Mouse (Mus musculus): ENCODE measurements around the gene Crybb3.
"Not testable (repeated sequence)": the region's sequence is repeated elsewhere in the genome, so short reads cannot be mapped to it uniquely, and the experiment has no call there.

Crybb3 gene

DNA sequence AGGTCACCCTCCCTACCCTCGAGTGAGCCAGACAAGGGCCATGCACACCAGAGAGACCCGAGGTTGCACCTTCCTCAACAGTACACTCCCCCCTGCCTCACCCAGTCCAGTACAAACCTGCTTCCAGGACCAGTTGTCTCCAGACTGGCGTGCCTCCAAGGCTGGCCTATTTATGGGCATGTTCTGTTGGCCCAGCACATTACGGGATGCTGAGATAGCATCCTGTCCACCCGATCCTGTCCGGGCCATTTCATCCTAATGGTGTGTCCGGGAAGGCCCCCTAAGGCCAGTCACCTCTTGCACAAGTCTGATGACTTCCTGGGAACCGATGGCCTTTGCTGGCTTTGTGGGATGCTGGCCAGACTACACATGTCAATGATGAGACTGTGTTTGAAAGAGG is at the start of gene Crybb3:
Gene Crybb3, minus strand, starts transcription at position 146 of the 400 bp plus-strand sequence.
- DNase-seq (ENCODE audit: low read depth), result no peak

DNA sequence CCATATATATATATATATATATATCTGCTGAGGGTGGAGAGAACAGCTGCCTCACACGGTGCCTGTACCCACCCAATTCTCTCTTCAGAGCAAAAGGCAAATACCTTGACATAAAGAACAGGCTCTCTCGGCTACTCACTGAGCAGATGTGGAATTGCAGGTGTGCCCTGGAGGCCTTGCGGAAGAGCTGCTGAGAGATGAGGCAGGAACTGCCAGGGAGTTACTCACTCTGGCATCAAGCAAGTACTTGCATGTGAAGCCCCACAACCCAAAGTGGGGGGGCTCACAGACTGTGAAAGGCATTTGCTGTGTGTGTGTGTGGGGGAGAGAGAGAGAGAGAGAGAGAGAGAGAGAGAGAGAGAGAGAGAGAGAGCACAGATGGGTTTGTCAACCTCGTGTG is 47.0 kb upstream of the Crybb3 start:
- DNase-seq (ENCODE audit: low read depth), result no peak

DNA sequence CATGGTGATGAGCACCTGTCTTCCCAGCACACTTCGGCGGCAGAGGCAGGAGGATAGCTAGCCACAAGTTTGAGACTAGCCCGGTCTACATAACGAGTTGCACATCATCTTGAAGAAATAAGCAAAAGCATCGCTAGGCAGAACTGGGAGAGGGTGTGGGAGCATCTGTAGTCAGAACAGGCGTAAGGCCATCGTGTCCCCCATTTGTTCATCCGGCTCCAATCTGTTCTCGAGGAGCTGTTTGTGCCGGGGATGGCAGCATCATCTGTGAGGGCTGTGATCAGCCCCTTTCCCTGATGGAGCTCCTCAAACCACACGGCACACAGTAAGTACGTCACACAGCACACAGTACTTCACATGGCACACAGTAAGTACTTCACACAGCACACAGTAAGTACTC is 45.1 kb upstream of the Crybb3 start:
- no peak for DNase-seq (ENCODE audit: low read depth)

DNA sequence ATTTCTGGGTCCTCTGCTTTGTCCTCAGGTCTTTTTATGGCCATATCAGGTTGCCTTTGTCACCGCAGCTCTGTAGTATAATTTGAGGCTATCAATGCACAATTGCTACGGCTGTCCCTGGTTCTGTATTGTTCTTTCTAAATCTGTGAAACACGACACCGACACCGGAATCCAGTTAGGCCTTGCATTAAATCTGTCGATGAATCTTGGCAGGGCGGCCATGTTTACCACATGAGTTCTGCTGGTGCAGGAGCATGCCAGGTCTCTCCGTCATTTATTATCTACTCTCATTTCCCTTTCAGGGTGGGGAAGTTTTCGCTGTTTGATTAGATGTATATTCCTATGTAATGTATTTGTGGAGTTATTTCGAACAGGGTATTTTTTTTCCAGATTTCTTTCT is 42.3 kb upstream of the Crybb3 start:
- no peak for DNase-seq (ENCODE audit: low read depth)

DNA sequence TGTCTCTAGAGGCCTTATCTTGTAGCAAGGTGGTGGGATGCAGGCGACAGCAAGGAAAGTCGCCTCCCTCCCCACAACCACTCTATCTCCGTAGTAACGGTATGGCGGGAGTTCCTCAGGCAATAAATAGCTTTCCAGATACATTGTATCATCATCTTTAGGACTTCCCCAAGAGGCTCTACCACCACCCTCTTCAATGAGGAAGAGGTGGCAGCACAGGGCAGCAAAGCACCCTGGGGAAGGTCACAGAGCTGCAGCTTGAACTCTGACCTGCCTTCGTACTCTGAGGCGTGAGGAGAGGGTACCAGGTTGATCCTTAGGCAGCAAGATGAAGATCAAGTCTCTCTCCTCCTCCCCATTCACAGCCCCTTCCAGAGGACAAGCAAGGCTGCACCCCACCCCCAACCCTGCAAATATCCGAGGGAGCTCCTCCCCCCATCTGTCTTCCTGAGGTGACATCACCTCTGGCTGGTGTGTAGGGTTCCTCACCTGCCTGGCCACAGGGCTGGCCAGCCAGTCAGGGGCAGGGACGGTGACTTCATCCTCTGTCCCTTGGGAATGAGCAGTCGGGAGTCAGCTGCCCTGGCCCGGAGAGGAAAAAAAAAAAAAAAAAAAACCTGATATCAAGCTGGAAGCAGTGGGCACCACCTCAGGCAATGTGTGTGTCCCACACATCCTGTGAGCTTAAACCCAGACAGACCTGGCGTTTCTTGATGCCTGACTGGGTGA is 41.1 kb upstream of the Crybb3 start:
- no peak for DNase-seq (ENCODE audit: low read depth)

DNA sequence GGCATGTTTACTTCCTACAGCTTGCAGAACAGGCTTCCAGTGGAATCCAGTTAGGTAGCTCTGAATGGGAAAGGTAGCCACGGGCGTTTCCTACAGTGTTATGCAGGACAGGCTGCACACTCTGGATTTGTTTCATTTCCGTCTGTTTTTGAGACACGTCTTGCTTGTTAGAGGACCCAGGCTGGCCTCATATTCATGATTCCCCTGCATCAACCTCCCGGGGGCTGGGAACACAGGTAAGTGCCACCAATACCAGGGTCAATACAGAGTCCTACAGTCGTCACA is 40.1 kb upstream of the Crybb3 start:
- no peak for DNase-seq (ENCODE audit: low read depth)

DNA sequence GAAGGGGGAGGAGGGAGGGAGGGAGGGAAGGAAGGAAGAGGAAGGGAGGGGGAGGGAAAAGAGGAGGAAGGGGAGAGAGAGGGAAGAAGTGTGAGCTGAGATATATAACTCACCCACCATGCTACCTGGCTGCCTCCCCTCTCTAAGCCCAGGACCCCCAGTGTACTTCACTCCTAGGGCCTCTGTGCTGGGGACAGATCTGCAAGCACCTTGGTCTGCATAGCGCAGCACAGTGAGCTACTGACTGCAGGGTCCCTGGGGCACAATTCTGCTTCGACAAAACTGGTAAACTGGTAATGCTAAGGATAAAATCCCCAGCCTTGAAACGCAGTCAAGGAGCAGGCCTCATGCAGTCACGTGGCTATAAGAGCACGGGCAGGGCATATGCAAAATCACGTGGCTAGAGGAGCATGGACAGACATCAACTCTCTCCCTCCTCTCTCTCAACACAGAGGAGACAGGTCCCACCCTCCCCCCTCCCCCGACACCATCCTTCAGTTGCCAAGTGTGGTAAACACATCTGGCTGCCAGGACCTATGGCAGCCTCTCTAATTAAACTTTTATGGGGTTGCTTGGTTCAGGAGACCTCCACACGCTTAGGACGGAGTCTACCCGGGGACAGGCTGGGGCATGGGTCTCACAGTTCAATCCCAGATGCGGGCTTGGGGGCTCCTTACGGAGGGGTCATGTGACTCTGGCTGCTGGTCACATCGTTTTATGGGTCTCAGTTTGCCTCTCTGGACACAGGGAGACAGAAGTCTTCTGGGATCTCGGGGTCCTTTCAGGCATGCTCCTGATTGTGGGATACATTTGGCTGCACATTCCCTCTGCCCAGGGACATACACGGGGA is 39.6 kb upstream of the Crybb3 start:
- DNase-seq (ENCODE audit: low read depth), result no peak

DNA sequence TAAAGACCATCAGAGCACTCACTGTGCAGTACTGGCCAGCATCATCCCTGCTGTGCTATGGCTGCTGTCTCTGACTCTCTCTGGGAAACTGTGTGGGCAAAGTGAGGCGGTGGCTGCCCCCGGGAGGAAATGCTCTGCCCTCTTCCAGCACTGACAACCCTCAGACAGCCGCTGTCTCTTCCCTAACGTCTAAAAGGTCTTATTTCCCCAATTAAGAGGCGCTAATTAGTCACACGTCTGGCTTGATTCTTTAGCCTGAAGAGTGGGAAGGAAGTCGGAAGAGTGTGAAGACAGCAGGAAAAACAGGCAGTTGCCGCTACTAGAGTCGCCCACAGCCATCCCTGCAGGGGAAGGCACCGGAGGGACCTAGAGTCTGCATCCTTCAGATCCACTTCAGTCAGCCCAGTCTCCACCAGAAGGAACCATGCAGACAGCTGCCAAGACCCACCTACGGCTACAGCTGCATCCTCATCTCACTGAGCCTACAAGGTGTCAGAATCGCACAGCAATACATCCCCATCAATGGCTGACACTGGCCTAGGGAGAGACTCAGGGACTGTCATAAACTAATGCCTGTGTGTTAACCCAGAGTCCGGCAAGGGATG is 38.6 kb upstream of the Crybb3 start:
- DNase-seq (ENCODE audit: low read depth), result no peak

DNA sequence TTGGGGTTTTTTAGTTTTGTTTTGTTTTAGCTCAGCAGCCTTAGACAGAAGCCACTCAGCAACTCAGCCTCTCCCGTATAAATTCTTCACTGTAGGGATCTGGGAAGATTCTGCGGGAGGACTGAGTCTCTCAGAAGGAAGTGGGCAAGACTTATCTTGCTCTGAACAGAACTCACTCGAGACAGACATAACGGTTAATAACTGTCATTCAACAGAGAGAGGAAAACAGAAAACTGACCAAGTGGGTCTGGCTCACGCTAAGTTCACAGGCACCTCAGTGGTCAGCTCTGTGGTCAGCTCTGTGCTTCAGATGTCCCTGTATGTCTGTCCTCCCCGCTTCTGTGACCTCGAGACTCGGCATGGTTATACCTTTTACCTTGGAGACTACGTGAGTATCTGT is 37.9 kb upstream of the Crybb3 start:
- DNase-seq (ENCODE audit: low read depth), result no peak

DNA sequence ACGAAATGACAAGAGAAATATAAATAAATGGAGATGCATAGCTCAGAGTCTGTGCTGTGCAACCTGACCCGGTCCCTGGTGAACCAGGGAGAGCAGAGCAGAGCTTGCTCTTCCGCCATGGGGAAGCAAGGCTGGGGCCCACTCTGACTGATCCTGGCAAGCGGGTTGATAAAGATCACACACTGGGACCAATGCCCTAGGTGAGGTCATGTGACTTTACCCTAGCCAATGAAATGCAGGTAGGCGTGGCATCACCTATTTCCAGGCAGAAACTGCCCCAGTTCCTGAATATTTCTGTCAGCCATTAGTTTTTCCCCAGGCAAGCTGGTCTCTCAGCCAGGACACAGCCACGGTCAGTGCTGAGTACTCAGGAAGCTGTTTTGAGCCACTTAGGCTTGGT is 37.3 kb upstream of the Crybb3 start:
- no peak for DNase-seq (ENCODE audit: low read depth)

DNA sequence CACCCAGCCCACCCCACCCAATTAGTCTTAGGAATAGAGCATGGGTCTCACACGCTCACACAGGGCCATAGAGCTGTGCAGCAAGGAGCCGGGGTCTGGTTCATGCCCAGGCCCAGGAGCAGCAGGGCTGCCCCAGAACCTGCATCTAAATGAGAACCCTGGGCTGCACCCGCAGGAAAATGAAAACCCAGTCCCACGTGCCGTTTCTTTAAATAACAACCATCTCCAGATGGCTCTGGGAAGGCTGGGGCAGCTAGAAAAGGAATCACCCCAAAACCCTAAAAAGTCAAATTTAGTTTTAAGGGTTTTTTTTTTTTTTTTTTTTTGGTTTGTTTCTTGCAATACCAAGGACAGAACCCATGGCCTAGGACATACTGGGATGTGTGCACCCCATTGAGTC is 36.0 kb upstream of the Crybb3 start:
- no peak for DNase-seq (ENCODE audit: low read depth)

DNA sequence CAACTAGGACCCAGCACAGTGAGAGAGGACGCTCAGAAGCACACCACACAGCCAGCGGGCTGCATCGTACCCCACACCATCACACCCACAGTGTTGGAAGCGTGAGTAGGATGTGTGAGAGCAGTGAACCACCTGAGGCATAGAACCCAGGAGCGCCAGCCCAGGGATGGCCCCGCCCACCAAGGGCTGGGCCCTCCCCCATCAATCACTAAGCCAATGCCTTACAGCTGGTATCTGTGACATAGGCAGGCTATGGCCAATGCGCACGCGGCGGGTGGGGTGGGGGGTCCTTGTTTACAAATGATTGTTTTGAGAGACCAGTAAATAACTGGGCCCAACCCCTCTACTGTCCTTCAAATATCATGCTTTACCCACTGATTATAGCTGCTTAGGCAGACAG is 34.5 kb upstream of the Crybb3 start:
- DNase-seq (ENCODE audit: low read depth), result no peak

DNA sequence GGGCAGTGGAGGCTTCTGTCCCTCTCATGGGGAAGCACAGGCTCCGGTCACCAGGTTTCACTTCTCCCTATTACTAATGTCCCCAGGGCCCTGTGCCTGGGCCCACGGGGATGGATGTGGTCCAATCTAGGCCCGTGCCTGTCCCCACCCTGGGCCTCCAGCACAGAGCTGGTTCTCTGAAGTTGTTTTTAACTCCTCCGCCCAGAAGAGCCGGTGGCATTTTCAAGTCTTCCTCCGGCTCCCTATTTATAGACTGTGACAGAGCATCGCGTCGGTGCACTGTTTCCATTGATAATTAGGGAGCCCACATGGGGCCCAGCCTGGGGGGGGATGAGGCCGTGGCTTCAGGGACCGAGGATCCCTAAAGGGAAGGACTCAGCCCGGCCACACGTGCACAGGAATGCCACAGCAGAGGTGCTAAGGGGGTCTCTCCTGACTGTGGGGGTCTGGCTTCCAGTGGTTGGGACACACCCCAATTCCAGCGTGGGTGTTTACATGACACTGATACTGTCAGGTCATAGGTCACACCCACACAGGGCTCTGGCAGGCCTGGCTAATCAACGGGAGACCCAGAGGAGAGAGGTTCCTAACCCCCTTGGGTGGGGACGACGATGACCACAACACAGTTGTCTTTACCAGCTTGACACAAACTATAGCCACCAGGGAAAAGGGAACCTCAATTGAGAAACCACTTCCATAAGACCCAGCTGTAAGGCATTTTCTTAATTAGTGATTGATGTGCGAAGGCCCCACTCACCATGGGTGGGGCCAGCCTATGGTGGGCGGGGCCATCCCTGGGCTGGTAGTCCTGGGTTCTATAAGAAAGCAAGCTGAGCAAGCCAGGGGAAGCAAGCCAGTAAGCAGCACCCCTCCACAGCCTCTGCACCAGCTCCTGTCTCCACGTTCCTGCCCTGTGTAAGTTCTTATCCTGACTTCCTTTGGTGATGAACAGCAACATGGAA is 33.2 kb upstream of the Crybb3 start:
- DNase-seq (ENCODE audit: low read depth), result no peak

DNA sequence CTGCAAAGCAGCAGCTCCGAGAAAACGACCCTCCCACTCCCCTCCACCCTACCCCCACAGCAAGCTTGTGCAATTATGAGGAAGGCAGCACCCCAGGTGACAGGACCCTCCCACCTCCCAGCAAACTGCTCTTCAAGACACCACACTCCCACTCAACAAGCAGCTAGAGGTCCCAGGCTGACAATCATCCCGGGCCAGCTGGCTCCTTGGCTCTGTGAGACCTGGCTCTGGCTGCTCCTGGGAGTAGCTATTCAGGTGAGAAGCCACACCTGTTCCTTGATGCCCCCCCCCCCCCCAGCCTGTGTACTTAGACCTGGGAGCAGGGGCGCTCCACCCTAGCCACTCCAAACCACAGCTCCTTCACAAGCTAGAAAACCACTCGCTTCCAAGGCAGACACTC is 31.7 kb upstream of the Crybb3 start:
- DNase-seq (ENCODE audit: low read depth), result no peak

DNA sequence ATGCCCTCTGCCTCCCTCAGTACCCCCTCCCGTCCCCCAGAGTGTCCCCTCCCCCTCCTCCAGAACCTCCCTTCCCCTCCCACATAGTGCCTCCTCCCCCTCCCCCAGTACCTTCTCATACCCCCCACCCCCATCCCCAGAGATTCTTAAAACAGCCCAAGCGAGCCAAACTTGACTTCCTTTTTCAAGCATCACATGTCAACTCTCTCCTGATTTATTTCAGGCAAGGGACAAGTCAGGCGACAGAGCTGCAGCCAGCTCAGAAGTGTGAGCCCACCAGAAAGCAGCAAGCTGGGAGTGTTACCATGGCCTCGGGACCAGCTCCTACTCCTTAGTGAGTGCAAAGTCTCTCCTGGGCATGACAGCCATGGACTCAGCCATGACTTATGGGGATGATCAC is 30.0 kb upstream of the Crybb3 start:
- DNase-seq (ENCODE audit: low read depth), result no peak

DNA sequence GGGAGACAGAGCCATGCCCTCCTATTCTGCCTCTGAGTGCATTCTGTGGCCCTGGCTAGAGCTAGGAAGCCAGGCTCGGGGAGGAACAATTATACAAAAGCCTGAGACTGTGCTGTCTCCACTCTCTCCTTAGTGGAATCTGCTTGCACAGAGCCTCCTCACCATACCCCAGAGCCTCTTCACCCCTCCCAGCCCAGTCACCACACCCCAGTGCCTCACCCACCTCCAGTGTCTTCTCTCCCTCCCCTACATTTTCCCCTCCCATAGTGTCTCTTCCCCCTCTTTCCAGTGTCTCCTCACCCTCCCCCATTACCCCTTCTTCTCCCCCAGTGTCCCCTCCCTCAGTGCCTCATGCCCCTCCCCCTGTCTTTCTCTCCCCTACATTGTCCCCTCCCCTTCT is 29.5 kb upstream of the Crybb3 start:
- no peak for DNase-seq (ENCODE audit: low read depth)

DNA sequence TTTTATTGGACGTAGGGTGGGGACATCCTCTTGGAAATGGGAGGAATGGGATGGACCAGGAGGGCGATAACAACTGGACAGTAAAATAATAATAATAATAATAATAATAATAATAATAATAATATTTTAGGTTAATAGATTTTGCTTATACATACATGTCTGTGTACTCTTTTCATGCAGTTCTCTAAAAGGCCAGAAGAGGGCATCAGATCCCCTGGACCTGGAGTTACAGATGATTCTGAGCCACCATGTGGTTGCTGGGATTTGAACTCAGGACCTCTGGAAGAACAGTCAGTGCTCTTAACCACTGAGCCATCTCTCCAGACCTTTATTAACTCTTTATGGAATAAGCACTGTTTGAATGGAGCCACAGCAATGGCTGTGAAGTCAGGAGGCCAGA is 28.3 kb upstream of the Crybb3 start:
- DNase-seq (ENCODE audit: low read depth), result not testable (repeated sequence)

DNA sequence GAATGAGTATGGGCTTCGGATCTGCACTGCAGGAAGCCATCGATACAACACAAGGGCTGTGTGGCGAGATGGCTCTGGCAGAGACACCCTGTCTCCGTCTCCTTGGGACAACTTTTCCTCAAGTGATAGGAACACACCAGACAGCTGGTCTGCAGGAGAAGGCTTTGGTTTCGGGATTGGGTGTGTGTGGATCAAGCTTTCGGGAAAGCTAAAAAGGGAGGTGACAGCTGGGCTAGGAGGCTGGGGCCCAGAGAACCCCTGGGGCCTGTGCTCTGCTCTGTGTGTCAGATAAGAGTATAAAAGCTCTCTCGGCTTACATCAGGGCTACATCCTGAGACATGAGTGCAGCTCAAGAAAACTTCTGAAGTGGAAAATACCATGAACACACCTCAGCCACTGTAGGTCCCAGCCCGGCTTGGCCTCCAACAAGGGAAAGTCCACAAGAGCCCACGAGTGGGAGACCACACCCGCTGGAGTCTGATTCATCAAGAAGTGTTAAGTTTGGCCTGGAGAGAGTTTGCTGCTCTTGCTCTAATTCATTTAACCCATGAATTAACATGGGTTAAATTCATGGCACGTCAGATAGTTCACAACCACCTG is 26.9 kb upstream of the Crybb3 start:
- DNase-seq (ENCODE audit: low read depth), result no peak

DNA sequence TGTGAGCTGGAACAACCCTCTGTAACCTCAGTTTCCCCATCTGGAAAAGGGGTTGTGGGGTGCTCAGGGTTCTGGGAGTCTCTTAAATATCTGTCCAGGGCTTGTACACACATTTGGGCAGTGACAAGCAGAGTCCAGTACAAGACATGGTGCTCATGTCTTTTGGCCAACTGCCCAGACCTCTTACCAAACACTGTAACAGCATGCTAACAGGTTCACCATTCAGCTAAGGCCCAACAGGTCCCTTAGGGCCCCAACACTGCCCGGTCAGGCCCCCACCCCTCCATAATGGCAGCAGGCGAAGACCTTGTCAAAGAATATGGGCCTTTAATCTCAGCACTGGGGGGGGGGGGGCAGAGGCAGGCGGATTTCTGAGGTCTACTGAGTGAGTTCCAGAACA is 26.3 kb upstream of the Crybb3 start:
- no peak for DNase-seq (ENCODE audit: low read depth)

DNA sequence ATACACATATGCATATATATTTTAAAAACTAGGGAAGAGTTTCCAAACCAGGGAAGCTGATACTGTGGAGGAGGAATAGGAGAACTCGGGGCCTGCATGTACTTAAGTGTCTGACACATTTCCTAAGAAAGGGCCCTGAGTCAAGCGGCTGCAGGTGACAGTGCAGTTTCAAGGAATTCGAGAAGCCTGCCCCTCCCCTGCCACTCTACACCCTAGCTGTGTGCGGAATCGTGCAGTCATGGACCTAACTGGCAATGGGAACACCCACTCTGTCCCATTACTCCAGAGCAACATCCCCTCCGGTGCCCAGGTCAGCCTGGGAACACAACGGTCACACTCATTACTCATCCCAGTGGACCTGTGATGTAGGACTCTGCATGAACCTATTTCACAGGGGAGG is 25.2 kb upstream of the Crybb3 start:
- DNase-seq (ENCODE audit: low read depth), result no peak

DNA sequence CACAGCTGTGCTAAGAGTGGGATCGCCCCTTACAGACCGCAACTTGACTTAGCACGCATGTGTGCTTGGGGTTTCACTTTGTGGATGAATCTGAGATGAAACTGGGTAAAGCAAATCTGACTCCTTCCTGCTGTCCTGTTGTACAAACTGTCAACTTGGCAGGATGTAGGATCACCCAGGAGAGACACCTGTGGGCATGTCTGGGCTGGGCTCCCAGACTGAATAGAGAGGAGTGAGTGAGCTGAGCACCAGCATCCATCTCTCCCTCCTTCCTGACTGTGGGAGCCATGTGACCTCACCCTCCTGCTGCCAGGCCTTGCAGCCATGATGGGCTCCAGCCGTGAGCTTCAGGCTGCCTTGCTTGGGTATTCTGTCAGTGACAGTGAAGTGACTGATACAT is 24.1 kb upstream of the Crybb3 start:
- DNase-seq (ENCODE audit: low read depth), result no peak

DNA sequence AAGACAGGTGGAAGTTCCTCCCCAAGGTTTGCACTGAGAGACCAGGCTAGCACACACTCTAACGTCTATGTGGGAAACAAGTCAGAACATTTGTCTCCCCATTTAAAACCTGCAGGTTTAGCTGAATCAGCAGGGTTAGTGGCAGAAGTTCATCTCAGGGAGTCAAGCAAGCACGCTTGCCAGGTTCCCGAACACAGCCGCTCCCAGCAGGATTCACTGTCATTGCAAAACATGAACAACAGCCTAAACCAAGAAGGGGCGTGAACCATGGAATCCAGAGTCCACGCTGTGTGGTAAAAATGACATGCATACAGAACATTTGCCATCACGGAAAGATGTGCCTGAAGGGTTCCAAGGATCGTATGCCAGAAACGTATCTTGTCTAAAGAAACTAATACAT is 23.7 kb upstream of the Crybb3 start:
- DNase-seq (ENCODE audit: low read depth), result no peak
